Mouse (Mus musculus) thymus, postnatal 36 days (tissue): ENCODE results near the gene Gjb5.

Experiments used
- DNase-seq, 2 experiments: peaks; one replicate each; pipeline ENCODE4 v3.0.0; 2022; ENCODE audit warnings: mixed read lengths in 2 of 2

Gene Gjb5

DNA sequence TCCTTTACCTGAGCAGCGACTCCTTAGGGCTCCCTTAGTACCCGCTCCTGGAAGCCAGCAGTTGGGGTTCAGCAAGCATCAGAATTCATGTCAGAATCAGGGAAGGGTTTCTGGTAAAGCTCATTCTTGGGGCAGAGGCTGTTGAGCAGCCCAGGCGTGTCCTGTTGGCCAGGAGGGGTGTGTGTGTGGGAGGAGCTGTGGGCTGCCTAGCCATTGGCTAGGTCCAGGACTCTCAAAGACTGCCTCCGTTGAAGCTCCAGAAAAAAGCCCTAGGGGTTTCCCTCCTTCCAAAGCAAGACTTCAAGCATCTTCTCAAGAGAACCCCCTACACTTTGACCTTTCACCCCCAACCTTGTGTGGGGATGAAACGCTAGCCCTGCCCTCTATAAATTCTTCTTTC lies at the start of gene Gjb5:
Gene Gjb5, minus strand, starts transcription at position 164 of the 400 bp plus-strand sequence.
- no peak for DNase-seq

DNA sequence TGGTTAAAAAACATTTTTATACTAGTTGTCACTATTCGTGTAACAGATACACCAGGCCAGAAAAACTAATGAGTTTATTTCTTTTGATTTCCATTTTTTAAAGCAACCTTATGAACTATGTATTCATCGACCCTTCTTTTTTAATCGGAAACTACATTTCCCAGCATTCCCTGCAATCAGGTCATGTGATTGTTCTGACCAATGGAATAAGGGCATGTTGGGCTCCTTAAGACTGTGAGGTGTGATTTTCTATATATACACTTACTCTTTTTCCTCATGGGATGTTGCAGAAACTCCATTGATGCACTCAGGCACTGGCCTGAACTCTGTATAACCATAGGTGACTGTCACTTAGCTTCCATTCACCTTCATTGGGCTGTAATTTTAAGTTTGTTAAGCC lies 44.6 kb upstream of the Gjb5 start:
- no peak for DNase-seq

DNA sequence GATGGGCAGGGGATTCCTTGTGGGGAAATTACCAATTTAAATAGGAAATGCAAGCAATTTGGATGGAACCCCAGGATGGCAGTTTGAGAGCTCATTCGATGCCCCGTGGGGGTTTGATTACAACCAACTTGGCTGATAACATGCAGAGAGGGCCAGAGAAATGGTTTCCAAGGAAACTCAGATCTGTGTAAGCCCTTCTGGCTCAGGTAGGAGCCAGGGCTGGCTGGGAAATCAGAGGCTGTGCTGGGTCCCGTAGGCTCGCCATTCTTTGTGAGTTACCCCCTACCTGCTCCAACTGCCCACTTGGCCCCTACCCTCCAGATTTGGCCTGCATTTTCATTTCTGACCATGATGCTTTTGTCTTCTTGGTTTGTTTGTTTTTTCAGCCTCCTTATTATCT lies 44.2 kb upstream of the Gjb5 start:
- no peak for DNase-seq

DNA sequence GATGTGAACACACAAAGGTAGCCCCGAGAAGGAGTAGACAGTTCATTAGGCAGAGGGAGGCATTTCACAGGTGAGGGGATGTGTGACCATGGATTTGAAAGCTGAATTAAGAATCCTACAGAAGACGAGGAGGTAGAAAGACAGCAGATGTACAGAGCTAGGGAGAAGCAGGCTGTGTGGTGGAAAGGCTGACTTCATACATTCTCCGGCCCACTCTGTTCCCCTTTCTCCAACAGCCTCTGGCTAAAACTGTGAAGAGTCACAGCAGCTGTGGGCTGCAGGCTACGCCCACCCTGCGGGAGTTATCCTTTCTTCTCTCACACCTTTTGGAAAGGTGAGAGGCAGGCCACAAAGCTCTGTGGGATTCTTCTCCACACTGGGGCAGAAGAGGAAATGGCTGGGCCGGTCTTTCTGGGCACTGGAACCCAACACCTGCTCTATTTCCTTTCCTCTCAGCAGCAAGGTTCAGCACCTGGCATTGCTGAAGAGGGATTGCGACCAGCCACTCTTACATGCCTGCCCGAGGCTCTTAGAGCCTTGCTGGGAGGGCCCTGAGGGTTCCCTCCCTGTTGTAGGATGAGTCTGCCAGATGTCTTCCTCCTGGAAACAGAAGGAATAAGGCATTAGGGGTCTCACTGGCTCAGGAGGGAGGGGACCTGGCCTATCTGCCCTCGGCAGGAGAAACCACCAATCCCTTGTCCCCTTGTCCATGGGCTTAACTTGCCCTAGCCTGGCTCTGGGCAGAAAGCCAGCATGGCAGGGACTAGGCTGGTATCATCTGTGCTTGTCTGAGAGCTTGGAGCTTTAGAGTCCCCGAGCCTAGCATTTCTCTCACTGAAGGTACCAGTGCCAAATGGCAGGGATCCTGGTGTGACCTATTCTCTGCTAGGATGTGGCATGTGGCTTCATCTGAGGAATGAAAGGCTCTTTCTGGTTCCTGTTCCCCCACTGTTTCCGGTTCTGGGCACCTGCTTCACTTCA lies 42.5 kb upstream of the Gjb5 start:
- peak; percentile 7 to 23 for DNase-seq

DNA sequence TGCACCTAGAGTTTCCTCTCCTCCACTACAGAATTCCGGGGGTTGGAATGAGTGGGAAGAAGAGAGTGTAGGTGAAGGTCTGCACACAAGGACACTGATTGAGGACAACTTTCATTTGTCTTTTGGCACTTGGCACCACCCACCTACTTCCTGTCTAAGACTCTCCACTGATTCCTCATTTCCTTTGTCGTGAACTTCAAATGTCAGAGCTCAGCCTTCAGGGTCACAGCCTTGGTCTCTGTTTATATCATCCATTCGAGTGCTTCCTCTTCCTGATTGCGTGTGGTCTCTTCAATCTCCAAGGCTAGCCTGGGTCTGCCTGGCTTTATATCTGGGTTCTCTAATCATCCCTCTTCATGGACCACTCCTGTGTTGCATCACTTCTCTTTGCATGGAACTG lies 37.6 kb upstream of the Gjb5 start:
- no peak for DNase-seq

DNA sequence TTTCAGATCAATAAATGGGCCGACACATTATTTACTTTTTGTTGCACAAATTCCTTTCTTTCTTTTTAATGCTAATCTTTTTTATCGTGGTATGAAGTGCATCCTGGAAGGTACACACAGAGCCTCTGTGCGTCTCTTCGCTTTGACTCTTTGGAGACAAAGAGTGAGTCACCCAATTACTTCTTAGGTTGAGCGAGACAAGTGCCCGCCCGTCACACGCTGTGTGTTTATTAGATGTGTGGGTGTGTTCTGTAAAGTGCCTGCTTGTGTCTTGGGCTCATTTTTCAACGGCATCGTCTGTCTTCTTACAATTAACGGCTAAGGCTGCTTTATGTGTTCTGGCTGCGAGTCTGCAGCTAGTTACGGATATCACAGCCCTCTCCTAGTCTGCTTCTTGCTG lies 31.7 kb upstream of the Gjb5 start:
- no peak for DNase-seq

DNA sequence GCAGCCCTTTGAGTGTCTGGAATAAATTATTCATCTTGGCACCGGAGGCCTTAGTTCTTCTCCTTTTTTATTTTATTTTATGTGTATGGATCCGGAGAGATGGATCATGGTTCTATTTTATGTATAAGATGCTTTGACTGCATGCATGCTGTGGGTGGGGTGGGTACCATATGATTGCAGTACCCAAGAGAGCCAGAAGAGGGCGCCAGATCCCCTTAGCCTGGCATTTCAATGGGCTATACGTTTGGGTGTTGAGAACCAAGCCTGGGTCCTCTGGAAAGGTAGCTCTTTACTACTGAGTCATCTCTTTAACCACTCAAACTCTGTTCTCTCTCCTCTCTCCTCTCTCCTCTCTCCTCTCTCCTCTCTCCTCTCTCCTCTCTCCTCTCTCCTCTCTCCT lies 19.4 kb upstream of the Gjb5 start:
- DNase-seq: peak; percentile 18 to 29

DNA sequence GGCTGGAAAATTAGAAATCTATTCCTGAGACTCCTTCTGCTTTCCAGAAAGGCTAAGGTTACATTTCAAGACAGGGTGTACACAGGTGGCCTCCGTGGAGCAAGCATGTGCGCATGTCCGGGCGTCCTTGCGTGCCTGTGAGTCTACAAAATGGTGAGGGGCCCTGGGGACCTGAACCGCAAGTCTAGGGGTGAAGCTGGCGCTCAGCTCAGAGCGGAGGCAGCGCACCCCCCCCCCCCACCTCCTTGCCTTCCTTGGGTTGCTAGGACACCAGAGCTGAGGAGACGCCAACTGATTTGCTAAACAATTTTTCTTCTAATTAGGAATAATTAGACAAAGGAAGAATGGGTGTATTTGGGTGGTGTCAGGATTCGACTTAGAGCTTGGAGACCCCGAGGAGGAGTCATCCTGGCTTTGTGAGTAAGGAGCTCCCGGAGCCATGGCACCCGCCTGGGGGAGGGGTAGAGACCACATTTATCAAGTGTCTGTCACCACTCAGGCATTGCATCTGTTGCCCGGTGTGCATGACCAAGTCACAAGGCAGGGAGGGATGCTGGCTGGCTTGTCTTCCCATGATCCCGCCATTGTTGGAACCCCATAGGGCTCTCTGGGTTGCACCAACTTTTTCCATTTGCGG lies 17.7 kb upstream of the Gjb5 start:
- no peak for DNase-seq

DNA sequence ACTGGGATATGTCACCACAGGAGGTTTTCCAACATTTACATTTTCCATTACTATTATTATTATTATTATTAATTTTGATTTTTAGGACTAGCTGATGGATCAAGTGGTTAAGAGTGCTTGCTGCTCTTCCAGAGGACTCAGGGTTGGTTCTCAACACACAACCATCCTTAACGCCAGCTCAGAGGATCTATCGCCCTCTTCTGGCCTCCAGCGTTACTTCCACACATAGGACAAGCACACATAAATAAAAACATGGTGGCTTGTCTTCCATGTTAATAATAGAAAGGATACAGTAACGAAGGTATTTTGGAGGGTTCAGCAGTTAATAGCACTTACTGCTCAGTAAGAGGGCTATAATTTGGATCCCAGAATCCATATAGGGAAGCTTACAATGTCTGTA lies 16.7 kb upstream of the Gjb5 start:
- DNase-seq: no peak

DNA sequence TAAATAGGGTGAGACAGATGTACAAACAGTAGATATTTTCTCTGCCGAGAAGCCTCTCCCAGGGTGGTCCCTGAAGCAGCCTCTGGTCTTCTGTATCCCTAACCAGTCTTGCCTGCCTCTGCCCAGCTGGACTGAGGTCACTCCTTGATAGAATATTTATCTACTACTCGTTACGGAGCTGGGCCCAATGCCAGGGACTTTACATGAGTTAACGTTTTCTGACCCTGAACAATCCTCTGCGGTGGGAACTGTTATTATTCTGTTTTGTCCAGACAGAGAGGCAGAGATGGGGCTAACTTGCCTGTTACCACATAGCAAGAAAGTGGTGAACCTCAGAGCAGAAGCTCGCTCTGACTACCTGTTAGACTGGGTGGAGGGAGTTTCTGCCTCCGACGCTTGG lies 15.5 kb upstream of the Gjb5 start:
- DNase-seq: no peak

DNA sequence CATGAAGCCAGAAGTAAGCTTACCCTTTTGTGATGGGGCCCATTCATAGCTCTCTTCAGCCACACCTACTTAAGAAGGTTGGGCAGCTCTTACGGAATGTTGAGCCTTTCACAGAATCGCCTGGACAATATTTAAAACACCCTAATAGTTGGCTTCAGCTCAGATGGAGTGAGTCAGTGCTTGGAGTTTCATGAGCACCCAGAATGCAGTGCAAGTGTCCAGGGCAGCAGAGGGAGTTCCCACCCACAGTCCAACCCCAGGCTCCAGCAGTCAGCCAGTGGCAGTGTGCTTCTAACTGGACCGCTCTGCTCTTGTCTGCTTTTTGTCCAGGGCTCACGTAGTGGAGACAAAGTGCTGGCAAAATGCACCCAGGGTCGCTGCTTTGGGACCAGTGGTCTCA lies 13.6 kb upstream of the Gjb5 start:
- DNase-seq: no peak

DNA sequence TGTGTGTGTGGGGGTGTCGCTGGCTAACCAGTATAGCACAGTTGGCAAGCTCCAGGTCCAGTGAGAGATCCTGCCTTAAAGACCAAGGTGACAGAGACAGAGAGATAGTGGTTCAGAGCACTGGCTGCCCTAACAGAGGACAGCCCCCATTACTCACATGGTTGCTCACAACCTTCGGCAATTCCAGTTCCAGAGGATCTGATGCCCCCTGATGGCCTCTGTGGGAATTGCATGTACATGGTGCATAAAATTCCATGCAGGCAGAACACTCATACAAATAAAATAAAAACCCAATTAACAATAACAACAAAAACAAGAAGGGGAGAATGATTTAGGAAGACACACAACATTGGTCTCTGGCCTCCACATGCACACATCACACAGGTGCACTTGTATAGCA lies 12.5 kb upstream of the Gjb5 start:
- DNase-seq: no peak

DNA sequence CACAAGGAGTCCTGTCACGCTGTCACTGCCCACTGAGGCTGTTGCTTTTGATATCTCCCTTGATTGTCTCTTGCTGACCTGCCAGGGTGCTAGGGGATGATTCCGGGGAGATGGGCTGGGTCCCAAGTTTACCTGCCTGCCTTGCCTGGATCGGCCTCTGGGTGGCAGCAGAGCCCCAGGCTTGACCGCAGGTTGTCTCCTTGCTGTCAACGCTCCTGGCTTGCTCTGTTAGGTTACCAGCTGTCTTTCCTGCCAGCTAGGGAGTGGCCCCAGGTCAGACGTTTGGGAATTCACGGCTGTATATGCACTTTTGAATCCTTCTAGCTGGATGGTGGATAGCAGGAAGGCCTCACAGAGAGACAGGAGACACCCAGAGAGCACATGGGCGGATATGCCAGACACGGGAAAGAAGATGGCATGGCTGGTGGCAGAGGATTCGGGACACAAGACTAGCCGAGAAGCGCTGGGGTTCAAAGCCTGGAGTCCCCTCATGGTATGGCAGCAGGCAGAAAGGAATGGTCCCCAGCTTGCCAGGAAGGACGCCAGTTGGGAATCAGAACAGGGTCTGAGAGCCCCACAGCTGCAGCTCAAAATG lies 10.5 kb upstream of the Gjb5 start:
- peak; percentile 39 to 59 for DNase-seq

DNA sequence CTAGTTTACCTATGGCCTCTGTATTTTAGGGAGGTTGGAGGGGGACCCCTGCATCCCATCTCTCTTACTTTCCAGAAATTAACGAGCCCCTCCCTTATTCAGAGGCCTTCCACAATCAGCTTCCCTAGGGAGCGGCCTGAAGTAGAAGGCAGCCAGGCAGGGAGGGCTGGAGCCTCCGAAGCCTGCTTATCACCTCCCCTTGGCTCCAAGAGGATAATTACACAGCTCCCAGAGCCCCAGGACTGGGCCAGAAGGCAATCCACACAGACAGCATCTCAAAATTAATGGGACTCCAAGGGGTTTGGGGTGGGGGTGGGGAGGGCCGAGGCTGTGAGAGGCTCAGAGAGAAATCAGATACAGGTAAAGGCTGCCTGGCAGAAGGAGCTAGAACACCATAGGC lies 7.9 kb upstream of the Gjb5 start:
- DNase-seq: no peak

DNA sequence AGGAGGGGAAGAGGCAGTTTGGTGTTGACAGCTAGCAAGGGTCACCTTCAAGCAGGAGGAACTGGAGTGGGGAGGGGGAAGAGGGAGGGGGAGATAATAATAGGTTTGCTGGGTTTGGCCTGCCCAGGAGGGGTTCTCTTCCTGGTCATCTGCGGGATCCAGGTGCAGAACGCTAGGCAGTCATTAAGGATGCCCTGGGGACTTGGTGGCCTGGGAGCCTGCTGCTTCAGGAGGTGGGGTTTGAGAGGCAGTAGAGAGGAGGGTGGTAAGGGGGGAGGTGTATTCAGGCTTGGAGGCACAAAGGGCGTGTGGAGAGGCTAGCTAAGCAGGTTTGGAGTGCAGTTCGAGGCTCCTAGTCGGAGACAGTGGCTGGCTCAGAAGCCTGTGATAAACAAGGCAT lies 7.5 kb upstream of the Gjb5 start:
- DNase-seq: no peak

DNA sequence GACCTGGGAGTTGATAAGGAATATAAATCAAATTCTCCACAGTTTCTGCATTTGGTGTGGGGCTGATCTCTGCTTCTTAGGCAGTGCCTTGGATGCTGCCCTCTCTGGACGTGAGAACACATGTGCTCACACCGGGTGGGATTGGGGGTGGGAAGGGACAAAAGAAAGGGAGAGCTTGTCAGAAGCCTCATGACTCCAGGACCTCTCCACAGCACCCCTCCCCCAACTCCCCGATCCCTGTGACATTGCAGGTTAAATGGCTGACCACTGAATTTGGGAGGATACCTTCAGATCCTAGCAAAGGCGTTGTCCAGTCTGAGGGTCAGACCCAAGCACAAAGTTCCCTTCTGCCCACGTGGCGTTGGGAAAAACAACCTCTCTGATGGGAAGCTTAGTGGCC lies 6.5 kb upstream of the Gjb5 start:
- DNase-seq: no peak

DNA sequence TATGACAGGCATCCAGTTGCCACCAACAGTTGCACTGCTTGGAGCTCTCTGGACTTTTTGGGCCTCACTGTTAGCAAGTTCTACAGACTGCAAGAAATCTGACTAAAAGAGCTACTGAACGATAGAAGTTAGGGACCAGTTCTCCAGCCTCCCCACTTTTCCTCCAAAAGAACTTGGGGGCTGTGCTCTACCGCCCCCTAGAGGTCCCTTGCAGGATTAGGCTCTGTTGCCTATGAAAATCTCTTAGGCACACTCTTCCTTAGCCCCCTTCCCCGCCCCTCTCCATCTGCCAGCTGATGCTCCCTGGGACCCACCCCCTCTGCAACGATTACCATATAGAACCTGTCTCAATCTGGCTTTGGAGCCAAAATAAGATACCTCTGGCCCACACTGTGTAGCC lies 5.3 kb upstream of the Gjb5 start:
- no peak for DNase-seq

DNA sequence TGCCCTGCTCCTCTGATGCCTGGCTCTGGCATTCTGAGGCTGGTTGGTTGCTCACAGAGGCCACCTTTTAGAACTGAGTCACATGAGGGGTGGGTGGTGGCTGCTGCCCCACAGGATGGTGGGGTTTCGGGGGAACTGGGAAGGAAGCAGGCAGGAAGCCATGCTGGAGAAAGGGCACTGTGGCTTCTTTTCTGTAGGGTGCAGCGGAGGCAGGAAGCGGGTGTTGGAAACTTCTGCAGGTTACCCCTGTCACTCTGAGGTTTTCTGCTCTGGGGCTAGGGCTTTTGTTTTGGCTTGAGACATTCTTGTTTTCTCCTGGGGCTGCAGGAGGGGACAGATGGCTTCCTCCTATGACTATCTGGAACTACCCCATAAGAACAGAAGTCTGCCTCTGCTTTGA lies 4.5 kb upstream of the Gjb5 start:
- DNase-seq: no peak

DNA sequence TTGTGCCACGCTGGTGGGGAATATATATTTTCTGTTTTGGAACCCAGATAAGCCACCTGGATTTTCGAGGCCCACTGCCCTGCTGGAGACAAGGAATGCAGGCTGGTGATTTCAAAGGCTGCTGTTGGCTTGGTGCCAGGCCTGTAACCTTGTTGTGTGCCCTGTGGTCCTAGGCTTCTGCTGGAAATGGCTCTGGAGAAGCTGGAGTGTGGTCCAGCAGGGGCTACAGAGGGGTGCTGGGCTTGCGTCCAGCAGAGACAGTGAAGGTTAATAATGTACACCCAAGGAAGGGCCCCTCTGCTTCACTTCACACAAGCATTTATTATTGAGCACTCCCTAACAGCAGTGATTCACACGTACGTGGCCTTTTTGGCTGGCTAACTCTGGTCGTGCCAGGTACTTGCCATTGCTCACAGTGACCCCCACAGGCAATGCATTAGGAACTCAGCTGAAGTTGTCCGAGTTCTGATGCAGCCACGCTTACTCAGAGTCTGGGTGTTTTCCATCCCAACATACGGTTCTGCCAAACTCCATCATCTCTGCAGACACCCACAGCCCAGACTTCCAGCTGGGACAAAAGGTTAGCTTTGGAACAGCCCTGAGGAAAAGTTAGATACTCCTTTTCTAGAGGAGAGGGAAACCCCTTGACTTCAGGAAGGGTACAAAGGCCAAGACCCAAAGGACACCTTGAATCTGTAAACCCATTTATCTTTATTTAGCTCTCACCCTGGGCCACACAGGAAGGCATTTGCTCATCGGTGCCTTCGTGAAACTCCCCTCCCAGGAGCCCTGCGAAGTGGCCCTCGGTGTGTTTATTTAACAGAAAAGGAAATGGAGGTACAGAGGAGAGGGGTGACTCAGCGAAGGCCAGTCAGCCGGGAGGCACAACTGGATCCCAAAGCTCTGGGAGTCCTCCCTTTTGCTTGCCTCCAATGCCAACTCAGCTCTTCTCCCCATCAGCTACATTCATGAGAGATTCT lies 3.2 kb downstream of the Gjb5 start:
- DNase-seq: no peak

DNA sequence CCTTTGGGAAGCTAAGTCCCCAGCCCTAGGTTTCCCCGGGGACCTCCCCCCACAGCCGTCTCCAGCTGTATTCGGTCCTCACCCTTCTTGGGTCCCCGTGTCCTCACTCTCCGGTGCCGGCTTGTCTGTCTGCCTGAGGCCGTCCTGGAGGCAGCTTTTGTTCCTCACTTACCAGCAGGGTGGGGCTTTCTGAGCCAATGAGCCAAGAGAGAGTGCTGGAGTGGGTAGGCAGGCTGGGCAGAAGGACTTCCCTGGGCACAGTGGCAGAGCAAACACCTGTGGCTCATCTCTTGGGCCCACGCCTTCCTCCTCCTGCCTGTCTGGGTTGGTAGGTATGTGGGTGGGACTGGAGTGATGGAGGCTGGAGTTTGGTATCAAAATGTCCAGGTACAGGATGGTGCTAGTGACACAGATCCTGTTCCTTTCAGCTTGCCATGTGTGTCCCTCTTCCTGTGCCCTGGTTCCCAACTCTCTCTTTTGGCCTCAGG lies 4.0 kb downstream of the Gjb5 start, which contains the start of gene Gjb4:
Gene Gjb4, minus strand, starts transcription at position 131 of the 488 bp plus-strand sequence.
- DNase-seq: no peak

DNA sequence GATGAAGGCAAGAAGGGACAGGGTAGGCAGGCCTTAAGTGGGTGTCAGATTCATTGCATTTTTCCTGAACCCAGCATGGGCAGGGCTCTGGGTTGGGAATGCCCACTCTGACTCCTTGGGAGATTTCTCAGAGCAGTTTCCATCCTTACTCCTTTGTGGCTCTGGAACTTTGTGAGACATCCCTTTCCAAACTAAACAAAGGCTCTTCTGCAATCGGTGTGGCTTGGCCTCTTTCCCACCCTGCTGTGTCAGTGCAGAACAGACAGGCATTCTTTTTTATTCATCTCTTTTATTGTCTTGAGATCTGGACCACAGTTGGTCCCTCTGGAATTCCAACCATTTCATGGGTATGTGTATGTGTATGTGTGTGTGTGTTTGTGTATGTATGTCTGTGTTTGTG lies 5.4 kb downstream of the Gjb5 start:
- no peak for DNase-seq

DNA sequence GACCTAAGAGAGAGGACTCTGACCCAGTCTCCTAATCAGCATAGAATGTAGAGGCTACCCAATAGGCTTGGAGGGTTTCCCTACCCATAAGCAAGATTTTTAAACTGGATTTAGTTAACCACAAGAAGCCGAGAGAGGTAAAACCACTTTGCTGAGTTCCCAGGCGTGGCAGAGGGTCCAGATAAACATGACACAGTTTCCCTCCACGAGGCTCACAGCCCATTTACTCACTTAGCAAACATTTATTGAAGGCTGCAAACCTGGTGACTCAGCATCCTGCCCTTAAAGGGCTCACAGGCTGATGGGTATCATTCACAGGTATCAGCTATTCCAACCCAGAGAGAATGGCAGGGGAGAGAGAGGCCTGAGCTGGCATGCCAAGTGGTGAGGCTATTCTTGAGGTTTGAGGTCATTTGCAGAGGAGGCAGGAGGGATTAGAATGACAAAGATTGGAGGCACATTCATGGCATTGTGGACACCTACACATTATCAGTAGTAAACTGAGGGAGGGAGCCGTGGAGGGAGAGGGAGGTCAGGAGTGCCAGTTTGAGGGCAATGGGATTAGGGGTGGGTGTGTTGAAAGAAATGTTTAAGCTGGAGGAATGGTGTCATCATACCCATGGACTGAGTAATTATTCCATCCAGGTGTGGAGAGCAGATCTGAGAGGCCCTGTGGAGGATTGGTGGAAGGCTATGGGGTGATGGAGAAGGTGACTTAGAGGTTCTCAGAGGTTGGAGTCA lies 8.3 kb downstream of the Gjb5 start:
- DNase-seq: no peak
